Mouse (Mus musculus) megakaryocyte, embryonic 14.5 days (primary cell): ENCODE data around the gene Atp2b2.

ENCODE experiments used
- FLI1 ChIP-seq: IDR thresholded peaks from 2 replicates; pipeline ENCODE4 v1.6.1; 2012; ENCODE audit warnings: low read length, inconsistent platforms, mixed read lengths
- GATA1 ChIP-seq: IDR thresholded peaks from 3 replicates; pipeline ENCODE4 v1.6.1; 2012; ENCODE audit warnings: mixed read lengths, low read length, inconsistent platforms, borderline replicate concordance

DNA sequence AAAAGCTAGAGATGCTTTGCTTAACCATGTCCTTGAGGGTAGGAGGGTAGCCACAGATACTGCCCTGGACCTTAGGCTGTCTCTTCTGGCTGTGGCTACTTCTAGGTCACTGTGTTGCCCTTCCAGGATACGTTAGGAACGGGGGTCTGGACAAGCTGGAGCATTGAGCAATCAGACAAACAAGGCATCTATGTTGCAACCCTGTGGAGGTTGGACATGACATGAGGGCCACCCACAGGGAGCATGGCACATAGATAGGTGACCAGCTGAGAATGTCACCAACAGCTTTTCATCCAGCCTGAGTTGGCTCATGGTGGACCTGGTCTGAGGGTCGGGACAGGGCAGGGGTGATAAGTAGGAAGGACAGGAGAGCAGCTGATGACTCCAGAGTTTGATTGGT lies 148.4 kb downstream of the Atp2b2 start:
- no peak for TF ChIP-seq GATA1
- TF ChIP-seq FLI1 = no peak
